Mouse (Mus musculus) testis, adult 2 months (tissue): ENCODE measurements around the gene Ppib. TPM values are rescaled to one million over a fixed set of nuclear protein-coding genes. Genes with fewer than 3 reads are reported as not detected.

Source experiments
- H3K27ac ChIP-seq: fragments of 200-500 bp; 2 replicates; pipeline ENCODE4 v1.5.1; 2012; ENCODE audit warnings: low read depth, low read length; ENCODE audit not compliant: control insufficient read depth, insufficient read depth
- H3K27me3 ChIP-seq: fragments of 200-500 bp; 2 replicates; pipeline ENCODE4 v1.6.1; 2012; ENCODE audit warnings: mild to moderate bottlenecking, low read length, moderate library complexity; ENCODE audit not compliant: control insufficient read depth, insufficient read depth
- H3K36me3 ChIP-seq: fragments of 200-500 bp; 2 replicates; pipeline ENCODE4 v1.6.1; 2012; ENCODE audit warnings: mild to moderate bottlenecking, low read length; ENCODE audit not compliant: control insufficient read depth, insufficient read depth
- H3K4me1 ChIP-seq: fragments of 200-500 bp; 2 replicates; pipeline ENCODE4 v1.6.1; 2012; ENCODE audit warnings: low read length; ENCODE audit not compliant: control insufficient read depth, insufficient read depth
- H3K4me3 ChIP-seq: fragments of 200-500 bp; 2 replicates; pipeline ENCODE4 v1.5.1; 2012; ENCODE audit warnings: low read depth, mild to moderate bottlenecking, low read length, moderate library complexity, mixed read lengths; ENCODE audit not compliant: control insufficient read depth
- CTCF ChIP-seq: fragments of 200-500 bp; IDR thresholded peaks from 2 replicates; pipeline ENCODE4 v1.5.1; 2012; ENCODE audit warnings: low read depth, mild to moderate bottlenecking, inconsistent platforms, low read length, moderate library complexity; ENCODE audit not compliant: control insufficient read depth, insufficient read depth, insufficient replicate concordance
- POLR2A ChIP-seq: fragments of 200-500 bp; IDR thresholded peaks from 2 replicates; pipeline ENCODE4 v1.6.1; 2012; ENCODE audit warnings: low read depth, mild to moderate bottlenecking, inconsistent platforms, low read length, moderate library complexity; ENCODE audit not compliant: control insufficient read depth
- polyA plus RNA-seq: library from polyadenylated mRNA; depleted of rRNA; stranded (reverse); fragments of >200 nt; gene quantifications from 2 replicates; pipeline ENCODE4 v1.2.3, GENCODE M21; 2012; rRNA removed

Ppib gene
- 66.6 and 68.0 TPM in 2 replicates for polyA plus RNA-seq

DNA sequence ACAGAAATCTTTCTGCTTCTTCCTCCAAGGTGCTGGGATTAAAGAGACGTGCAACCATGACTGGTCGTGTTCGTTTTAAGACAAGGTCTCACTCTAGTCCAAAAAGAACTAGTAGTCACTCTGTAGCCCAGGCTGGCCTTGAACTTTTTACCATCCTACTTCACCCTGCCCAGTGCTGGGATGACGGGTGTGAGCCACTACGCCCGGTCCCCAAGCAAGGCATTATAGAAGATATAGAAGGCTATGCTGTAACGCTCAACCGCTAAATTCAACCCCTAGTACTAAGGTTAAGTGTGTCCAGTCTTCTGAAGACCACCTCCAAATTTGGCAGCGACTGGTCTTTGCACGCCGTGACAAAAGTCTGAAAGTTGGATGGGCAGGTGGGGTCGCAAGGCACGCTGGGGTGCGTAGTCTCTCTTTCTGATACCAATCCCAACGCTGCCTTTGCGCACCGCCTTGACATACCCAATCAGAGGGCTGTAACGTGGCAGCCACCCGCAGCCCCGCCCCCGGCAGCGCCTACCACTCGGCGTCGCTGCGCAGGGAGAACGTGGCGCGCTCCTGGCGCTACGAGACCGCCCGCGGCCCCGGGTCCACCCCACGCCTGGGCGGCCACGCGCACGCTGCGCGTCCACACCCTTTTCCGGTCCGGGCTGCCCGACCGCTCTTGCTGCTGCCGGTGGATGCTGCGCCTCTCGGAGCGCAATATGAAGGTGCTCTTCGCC, at the start of gene Ppib:
Gene Ppib (plus strand): TSS at position 640 of the 725 bp plus-strand sequence.
- Histone ChIP-seq H3K27ac (peak within 1 kb of the TSS; percentile 82), H3K27me3 (no peaks in the 10 kb centered on the region), H3K4me3 (peak within 1 kb of the TSS; percentile 90), H3K36me3 (no peaks in the 10 kb centered on the region; the same call in 1 of the 2 replicates), H3K4me1 (no peaks in the 10 kb centered on the region; the same call in 1 of the 2 replicates)
- TF ChIP-seq CTCF, result no peak
- peak; percentile 85 for TF ChIP-seq POLR2A

DNA sequence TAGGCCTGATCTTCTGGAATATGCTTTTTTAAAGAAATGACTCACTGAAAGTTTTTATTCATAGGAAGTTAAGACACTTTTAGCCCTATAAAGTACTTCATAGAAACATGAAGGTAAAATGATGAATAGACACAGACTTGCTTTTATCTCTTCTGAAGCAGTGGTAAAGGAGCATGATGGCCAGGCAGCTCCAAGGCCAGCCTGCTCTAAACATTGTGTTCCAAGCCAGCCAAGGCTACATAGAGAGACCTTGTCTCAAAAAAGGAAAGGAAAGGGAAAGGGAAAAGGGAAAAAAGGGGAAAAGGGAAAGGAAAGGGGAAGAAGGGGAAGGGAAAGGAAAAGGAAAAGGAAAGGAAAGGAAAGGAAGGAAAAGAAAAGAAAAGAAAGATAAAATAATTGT, 39.4 kb upstream of the Ppib start:
- H3K4me1 ChIP-seq, result no peaks in the 10 kb centered on the region
- TF ChIP-seq CTCF, result no peak
- TF ChIP-seq POLR2A, result no peak
- no peaks in the 10 kb centered on the region; the same call in 1 of the 2 replicates for H3K36me3 ChIP-seq
- no peak overlapping the region for H3K4me3 ChIP-seq
- H3K27me3 ChIP-seq, result no peaks in the 10 kb centered on the region
- H3K27ac ChIP-seq, result no peak overlapping the region

GRCm38 (mm10) chr9:66038082-66038481, 21.9 kb upstream of the Ppib start:
- no peak overlapping the region for H3K4me3 ChIP-seq
- no peak overlapping the region for H3K27ac ChIP-seq
- H3K27me3 ChIP-seq, result no peaks in the 10 kb centered on the region
- TF ChIP-seq CTCF (no peak), POLR2A (no peak)
- peaks cover 1% of the 10 kb centered on the region; the same call in 1 of the 2 replicates for H3K36me3 ChIP-seq
- no peaks in the 10 kb centered on the region for H3K4me1 ChIP-seq

- Histone ChIP-seq H3K27me3 (no peaks in the 10 kb centered on the region), H3K4me3 (no peak overlapping the region), H3K27ac (no peak overlapping the region), H3K4me1 (no peaks in the 10 kb centered on the region), H3K36me3 (peaks cover 1% of the 10 kb centered on the region; the same call in 1 of the 2 replicates)
- TF ChIP-seq CTCF, result no peak
- TF ChIP-seq POLR2A, result no peak
Observed at GRCm38 (mm10) chr9:66038581-66038980, 21.4 kb upstream of the Ppib start.

DNA sequence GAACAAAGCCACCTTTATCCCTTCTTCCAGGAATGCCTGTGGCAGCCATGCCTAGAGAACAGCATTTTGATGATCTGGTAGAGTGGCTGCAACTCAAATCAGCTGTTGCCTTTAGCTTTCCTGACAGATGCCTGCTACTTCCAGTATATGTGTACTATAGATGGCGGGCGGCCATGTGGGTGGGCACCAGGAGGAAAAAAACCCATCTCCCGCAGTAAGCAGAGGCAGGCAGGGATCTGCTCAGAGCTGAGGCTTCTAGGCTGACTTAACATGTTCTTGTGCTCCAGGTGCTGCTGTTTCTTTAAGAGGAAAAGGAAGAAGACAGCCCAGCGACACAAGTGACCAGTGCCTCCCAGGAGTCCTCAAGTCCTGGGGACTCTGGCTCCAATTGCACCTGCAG, 20.7 kb upstream of the Ppib start:
- Histone ChIP-seq H3K27me3 (no peaks in the 10 kb centered on the region), H3K27ac (no peak overlapping the region), H3K4me1 (no peaks in the 10 kb centered on the region), H3K36me3 (no peaks in the 10 kb centered on the region; the same call in 1 of the 2 replicates), H3K4me3 (no peak overlapping the region)
- TF ChIP-seq CTCF (no peak), POLR2A (no peak)

- Histone ChIP-seq H3K27ac (no peak overlapping the region), H3K27me3 (no peaks in the 10 kb centered on the region), H3K4me3 (no peak overlapping the region), H3K36me3 (no peaks in the 10 kb centered on the region; the same call in 1 of the 2 replicates), H3K4me1 (no peaks in the 10 kb centered on the region)
- TF ChIP-seq POLR2A, result no peak
- TF ChIP-seq CTCF, result no peak
Observed at GRCm38 (mm10) chr9:66040801-66041200, 19.2 kb upstream of the Ppib start.

GRCm38 (mm10) chr9:66042331-66042730, 17.7 kb upstream of the Ppib start:
- no peaks in the 10 kb centered on the region; the same call in 1 of the 2 replicates for H3K36me3 ChIP-seq
- H3K4me1 ChIP-seq, result no peaks in the 10 kb centered on the region
- no peak for TF ChIP-seq POLR2A
- no peak overlapping the region for H3K27ac ChIP-seq
- H3K4me3 ChIP-seq, result no peak overlapping the region
- no peaks in the 10 kb centered on the region for H3K27me3 ChIP-seq

GRCm38 (mm10) chr9:66043241-66043640, 16.8 kb upstream of the Ppib start:
- Histone ChIP-seq H3K27me3 (no peaks in the 10 kb centered on the region), H3K4me1 (no peaks in the 10 kb centered on the region), H3K4me3 (no peak overlapping the region), H3K27ac (no peak overlapping the region), H3K36me3 (no peaks in the 10 kb centered on the region; the same call in 1 of the 2 replicates)
- TF ChIP-seq POLR2A (no peak), CTCF (no peak)
